Mouse (Mus musculus): ENCODE results near the gene Ppa1.

- no peak for TF ChIP-seq CTCF (IDR thresholded peaks at IDR 0.05; ENCODE audit: control insufficient read depth, insufficient read depth, low read length)
- TF ChIP-seq POLR2A (IDR thresholded peaks at IDR 0.05; ENCODE audit: borderline replicate concordance, control insufficient read depth, low read depth, low read length): 0 out of 2 replicates have a peak, but pooled peaks have one; percentile 11
Measured at GRCm38 (mm10) chr10:61625381-61626257, 22.7 kb upstream of the Ppa1 start.

All from bone marrow, adult 2 months (tissue).